Mouse (Mus musculus) CD4-positive, CD25-positive, alpha-beta regulatory T cell, adult 2 months (primary cell): ENCODE measurements around the gene Dcbld1.
"Not testable (repeated sequence)": the region's sequence is repeated elsewhere in the genome, so short reads cannot be mapped to it uniquely, and the experiment has no call there.

Experiments
- DNase-seq: peaks from one replicate; pipeline ENCODE4 v3.0.0-alpha.2; 2012; ENCODE audit warnings: low read depth, low spot score

Dcbld1 gene

DNA sequence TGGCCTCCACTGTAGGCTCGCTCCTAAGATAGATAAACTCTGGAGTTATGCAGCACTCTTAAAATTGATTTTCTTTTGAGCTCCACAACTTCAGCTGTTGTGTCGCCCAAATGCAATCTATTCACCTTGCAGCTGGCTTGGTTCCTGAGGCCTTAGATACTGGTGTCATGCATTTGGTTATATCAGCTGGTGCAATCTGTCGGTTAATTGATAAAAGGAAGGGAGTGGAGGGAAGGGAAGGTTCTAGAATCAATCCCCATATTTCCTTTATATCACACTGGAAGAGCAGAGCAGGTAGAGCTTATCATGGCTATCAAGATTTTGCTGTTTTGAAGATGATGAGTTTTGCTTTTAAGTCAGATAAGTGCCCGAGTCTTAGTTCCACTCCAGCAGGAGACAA is 26.8 kb downstream of the Dcbld1 start:
- DNase-seq, result no peak

DNA sequence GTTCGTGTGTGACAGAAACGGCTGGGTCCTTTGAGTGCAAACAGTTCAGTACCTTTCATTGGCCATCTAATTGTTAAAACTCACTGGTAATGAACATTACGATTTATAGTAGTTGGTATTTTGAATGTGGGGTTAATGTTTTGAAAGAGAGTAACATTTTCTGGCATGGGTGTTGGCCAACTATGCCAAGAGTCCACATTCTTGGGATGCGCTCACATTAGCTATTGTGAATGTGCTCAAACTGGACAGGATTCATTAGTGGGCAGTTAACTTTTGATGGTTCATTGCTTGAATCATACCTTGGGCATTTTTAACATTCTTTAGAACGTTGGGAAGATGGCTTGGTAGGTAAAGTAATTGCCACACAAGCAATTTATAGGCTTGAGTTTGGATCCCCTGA is 30.7 kb downstream of the Dcbld1 start:
- DNase-seq, result no peak

DNA sequence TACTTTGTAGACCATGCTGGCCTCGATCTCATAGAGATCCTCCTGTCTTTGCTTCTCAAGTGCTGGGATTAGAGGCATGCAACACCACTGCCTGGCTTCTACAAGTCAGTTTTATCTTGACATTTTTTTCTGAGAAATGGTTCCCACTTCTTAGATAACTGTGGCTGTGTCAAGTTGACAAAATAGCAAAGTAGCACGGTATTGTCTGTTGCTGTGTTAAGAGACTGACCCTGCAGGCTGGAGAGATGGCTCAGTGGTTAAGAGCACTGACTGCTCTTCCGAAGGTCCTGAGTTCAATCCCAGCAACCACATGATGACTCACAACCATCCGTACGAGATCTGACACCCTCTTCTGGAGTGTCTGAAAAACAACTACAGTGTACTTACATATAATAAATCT is 35.5 kb downstream of the Dcbld1 start:
- no peak for DNase-seq

DNA sequence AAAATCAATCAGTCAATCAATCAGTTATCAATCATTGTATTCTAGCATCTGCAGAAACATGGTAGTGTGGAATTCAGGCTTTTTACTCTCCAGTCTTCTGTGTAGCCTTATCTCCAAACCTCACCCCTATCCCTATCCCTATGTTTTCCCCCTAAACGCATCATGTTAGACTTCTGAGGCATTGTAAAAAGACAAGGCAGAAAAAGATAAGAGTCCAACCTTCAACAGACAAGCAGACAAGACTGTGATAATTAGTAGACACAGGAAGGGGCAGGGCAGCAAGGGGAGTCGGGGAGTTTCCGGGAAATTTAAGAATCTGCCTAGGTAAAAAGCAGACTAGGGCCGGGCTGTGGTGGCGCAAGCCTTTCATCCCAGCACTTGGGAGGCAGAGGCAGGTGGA is 38.0 kb downstream of the Dcbld1 start:
- no peak for DNase-seq

DNA sequence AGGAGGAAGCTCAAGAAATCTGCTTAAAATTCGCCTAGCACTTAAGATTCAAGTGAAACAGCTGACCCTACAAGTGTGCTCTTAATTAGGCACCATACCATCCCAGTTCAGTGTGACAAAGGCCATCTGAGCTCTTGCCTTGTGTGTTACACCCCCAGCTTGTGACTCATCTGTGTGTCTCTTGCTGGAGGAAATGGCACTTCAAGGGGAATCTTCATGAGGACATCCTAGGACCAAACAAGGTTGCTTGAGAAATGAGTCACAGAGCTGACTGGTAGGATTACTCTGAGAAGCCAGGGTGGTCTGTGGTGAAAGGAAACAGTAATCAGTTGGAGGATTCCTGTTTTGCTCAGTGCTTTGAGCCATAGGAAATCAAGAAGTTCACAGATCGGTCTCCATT is 39.6 kb downstream of the Dcbld1 start:
- DNase-seq, result no peak

DNA sequence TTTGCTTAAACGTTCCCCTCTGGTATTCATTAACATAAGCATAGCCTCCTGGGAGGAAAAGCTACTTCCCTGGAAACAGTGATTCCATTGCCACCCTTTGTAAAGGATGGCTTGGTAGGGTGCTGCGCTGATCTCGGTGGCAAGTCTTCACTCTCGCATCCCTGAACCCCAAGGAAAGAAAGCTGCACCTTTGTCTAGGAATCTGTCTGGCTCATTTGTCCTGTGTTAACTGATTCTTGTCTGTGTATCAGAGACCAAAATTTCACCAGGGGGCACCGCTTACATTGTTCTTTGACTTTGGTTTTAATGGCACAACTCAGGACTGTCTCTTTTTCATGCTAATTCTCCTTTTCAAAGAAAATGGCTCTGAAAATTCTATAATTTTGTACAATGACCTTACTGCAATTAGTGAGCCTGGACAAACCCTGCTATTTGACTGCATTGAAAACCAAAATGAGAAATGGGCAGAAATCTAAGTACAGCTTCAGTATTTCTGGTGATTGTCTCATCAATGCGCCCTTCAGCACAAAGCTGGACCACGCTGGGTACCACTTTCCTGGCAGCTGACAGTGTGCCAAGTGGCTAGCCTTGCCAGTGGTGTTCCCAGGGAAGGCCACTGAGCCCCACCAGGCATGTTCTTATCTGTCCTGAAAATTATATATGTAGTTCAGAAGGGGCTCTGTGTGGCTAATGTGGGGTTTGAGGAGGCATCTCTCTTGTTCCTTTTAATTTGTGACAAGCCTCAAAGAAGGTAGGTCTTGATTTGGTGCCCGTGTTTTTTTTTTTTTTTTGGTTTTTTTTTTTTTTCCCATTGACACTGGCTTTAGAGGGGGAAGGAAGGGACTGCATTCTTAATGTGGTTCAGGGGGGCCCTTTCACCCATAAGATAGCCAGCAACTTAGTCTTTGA is 40.8 kb downstream of the Dcbld1 start:
- DNase-seq, result no peak

DNA sequence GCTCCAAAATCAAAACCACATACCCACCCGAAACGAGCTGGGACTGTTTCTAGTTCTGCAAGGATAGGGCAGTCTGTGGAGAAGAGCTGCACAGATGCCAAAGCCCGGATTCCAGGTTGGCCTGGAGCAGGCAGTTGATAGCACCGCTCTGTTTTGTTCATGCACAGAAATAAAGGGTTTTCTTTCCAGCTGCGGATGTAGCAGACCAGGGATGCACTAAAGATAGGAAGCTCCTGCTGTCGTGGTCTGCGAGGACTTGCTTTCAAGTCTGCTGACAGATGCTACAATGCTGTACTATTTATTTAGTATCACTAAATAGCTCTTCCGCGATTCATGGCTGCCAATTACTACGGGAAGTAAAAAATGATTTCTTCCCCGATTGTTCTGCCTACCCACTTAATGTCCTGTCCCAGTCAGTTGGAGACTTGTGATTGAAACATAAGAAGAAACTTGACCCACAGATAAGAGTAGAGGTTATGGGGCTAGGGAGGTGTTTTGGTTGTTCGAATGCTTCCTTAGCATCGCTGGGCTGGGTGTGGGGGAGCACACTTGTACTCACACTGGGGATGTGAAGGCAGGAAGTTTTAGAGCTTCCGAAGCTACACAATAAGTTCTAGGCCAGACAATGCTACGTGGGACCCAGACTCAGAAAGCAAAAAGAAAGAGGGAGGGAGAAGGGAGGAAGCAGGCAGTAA is 41.6 kb downstream of the Dcbld1 start:
- no peak for DNase-seq

DNA sequence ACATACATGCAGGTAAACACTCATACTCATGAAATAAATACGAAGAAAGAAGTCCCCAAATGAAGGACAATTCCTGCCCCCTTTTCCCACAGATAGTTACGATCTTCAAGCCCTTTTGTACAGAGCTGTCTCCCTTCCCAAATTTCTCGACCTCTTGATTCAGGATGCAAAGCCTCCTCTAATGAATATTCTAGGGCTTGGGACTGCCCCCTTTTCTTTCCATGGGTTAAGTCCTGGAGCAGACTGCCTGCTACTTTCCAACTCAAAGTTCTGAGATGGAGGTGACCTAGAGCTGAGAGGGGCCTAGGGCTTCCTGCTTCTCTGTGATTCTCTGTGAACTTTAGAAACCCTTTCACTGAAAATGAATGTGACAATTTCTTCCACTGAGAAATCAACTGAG is 43.2 kb downstream of the Dcbld1 start:
- no peak for DNase-seq

DNA sequence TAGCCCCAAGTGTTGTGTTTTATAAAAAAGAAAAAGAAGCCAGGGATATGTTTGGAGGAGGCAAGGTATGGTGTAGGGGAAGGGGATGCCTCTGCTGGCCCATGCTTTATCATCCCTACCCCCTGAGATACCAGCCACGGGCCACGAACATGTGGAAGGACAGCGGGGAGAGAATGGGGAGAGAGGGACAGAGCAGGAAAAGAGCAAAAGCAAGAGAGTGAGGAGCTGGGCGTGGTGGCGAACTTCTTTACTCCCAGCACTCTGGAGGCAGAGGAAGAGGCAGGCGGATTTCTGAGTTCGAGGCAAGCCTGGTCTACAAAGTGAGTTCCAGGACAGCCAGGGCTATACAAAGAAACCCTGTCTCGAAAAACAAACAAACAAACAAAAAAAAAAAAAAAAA is 44.1 kb downstream of the Dcbld1 start:
- DNase-seq, result not testable (repeated sequence)

DNA sequence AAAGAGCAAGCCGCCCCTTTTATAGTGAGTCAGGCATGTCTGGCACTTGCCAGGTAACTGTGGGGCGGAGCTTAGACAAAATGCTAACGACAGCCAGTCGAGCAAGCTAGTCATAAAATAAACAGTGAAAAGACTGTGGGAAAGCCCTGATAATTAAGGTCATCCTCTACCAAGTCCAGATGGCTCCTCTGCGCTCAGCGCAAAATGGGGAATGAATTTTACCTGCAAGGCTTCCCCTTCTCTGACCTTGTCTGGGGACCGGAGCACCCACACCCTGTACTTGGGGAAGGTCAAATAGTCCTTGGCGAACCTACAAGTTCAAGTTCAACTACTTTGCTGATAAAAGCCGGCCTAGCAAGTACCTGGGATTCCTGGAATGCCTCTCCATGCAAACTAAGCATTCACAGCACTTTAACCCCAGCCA is 44.6 kb downstream of the Dcbld1 start:
- no peak for DNase-seq

DNA sequence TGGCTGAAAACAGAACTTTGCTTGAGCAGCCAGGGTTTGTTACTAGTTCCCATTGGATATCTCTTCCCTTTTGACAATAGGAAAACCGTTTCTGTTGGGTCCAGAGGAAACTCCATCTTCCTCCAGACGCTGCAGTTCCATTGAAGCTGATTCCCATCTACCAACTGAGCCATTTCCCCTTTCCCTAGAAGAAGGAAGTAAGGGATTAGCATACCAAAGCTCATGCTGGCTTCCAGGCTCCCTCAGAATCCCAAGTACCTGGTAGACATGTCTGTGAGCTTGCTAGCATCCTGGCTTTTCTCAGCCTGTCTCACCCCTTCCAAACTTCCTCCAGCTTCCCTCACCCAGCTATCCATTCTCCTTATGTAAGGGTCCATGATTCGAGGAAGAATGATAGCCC is 45.4 kb downstream of the Dcbld1 start:
- DNase-seq, result no peak

DNA sequence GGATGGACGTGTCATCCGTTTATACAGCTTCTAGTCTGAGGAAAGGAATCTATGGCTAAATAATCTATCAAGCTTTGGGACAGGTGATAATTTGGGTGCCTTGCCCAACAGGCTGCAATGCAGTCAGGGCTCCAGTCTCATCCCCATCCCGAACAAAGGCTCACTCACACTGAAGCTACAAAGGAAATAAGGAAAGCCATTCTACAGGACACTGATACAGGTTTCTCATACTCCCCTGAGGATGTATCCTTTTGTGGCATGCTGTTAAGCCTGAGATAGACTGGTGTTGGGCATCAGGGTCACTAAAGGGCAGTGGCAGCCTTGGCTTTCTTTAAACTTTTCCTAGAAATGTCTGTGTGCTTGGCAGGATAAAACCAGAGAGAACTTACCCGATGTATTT is 46.5 kb downstream of the Dcbld1 start:
- no peak for DNase-seq

DNA sequence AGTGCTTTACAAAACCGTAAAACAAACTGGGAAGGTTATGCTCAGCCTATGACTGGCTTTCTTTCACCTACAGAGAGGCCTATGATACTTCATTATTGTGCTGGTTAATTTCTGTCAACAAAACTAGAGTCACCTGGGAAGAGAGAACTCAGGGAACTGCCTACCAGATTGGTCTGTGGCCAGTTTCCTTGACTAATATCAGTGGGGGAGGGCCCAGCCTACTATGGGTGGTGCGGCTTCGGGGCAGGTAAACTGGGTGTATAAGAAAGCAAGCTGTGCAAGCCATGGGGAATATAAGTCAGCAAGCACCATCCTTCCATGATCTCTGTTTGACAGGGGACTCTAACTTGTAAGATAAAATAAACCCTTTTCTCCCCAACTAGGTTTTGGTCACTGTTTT is 47.2 kb downstream of the Dcbld1 start:
- DNase-seq, result no peak

DNA sequence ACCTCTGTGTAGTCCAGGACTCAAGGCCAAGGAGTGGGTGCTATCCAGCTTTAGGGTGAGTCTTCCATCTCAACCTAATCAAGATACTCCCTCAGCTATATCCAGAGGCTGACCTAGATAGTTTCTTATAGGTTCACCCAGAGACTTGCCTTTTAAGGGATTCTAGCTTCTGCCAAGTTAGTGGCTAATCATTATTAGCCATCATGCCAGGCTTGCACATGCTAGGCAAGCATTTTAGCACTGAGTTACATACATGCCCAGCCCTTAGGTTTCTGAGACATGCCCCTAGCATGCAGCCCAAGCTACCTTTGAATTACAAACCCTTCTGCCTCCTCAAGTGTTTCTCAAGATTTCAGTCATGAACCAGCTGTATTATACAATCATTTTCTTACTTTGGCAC is 47.9 kb downstream of the Dcbld1 start:
- DNase-seq, result no peak

DNA sequence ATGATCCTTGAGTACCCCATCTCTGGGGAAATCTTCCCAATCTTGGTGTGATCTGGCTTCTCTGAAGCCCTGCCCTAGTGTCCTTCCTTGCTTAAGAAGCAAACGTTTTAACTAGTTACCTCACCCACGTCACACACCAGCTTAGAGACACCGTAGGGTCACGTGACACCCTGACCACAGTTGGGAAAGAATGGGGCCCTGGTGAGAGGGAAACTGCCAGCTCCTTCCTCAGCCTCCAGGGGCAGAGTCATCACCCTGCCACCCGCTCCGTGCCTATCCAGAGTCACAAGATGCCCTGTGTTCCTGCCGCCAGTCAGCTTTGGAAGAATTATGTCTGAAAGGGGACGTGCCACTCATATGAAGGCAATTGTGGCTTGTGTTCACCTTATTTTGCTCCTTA is 51.2 kb downstream of the Dcbld1 start:
- no peak for DNase-seq

DNA sequence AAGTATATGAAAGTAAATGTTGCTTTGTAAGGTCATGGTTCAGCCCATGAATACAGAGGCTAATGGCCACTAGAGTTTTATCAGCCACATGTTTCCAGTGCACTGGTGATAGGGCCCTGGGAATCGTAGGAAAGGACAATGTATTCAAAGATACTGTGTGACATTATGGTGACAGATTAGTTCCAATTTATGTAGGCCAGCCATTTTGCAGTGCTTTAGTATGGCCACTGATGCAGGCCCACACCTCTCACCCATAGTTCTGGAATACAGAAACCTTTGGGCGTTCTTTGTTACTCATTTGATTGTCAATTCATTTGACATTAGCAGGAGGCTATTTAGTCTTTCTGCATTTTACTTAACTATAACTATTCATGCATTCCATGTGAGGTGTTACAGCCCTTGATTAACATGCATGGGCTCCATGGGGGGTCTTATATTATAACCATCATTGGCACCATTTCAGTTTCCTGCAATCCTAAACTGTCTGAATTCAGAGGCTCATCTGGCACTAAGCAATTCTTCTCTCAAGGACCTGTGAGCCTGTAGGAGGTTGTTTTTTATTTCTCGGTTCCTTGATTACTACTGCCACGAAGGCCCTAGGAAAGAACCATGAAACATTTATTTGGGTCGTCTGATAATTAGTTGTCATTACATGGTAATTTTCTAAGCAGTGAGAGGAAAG is 54.6 kb downstream of the Dcbld1 start:
- no peak for DNase-seq

DNA sequence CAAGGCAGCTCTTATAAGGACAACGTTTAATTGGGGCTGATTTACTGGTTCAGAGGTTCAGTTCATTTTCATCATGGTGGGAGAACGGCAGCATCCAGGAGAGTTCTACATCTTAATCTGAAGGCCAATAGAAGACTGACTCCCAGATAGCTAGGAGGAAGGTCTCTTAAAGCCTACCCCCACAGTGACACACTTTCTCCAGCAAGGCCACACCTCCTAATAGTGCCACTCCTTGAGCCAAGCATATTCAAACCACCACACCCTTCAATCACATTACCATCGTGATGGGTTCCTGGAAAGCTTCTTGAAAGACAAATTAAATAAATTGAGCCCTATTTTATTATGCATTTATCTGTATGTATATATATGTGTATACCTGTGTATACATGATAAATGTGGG is 55.8 kb downstream of the Dcbld1 start:
- no peak for DNase-seq

DNA sequence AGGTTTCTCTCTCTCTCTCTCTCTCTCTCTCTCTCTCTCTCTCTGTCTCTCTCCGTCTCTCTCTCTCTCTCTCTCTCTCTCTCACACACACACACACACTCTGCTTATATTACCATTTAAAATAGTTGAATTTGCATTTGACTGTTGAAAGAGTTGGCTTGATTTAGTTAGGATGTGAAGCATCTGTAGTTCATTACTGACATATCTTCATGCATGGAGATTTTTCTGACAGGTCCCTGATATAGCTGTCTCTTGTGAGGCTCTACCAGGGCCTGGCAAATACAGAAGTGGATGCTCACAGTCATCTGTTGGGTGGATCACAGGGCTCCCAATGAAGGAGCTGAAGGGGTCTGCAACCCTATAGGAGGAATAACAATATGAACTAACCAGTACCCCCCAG is 59.0 kb downstream of the Dcbld1 start:
- DNase-seq, result not testable (repeated sequence)

DNA sequence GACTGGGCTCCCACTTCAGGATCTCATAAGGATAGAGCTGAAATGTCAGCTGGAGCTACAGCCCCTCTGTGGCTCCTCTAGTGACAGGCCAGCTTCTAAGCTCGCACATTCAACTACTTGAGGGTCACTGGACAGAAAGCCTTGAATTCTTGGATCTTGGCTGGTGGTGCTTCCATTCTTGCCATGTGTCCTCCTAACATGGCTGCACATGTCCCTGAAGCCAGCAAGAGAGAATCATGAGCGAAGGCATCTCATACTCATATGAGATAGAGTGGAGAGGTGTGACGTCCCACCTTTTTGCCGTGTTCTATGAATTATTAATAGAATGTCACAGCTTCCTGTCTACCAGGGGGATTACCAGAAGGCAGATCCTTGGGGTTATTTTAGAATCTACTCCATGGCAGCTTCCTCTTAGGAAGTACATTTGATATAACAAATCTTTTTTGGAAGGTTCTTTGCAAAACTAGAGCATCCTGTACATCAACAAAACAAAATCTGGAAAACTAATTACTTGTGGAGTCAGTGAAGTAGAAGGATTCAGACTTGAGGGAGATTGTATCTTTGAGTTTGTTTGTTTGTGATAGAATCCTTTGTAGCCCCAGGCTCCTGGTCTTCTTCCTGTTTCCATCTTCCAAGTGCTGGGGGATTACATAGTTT is 60.6 kb downstream of the Dcbld1 start:
- DNase-seq, result no peak

DNA sequence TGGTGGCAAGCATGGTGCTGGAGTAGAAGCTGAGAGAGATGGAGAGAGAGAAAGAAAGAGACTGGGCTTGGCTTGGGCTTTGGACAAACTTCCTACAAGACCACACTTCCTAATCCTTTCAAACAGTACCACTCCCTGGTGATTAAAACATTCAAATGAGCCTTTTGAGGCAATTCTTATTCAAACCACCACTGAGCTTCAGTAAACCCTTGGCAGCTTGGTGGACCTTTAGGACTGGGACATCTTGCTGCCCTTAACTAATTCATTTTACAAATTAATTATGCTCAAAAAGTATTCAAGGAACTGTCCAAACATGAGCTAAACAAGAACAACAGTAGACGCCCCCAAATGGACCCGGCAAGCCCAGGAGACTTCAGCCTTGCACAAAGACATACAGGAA is 62.5 kb downstream of the Dcbld1 start:
- DNase-seq, result no peak

DNA sequence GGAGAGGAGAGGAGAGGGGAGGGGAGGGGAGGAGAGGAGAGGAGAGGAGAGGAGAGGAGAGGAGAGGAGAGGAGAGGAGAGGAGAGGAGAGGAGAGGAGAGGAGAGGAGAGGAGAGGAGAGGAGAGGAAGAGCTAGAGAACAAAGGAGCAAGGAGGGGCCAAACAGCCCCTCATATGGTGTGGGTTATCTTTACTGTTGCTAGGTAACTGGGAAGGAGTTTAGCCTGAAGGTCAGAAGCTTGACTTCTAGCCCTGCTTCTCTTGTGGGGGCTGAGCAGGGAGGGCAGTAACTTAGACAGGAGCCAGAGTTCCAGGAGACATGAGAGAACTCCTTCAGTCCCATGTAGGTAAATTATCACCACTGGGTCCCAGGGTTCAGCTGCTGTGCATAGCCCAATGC is 65.1 kb downstream of the Dcbld1 start:
- DNase-seq, result not testable (repeated sequence)

DNA sequence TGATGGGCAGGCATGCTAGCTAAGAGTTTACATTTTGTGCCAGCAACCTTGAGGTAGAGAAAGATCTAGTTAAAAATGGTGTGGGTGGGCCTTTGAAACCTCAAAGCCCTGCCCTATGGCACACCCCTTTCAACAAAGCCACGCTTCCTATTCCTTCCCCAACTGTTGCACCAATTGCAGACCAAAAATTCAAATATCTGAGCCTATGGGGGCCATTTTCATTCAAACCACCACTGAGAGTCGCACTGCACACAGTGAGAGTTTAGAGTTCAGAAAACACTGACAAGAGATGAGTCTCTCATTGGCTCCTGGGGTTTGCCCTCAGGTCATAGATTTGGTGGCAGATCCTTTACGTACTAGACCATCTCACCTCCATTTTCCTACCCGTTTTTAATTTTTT is 68.3 kb downstream of the Dcbld1 start:
- DNase-seq, result no peak
